Mouse (Mus musculus): Measurements from ENCODE around the gene Gas7. TPM values are rescaled to one million over a fixed set of nuclear protein-coding genes. Genes with fewer than 3 reads are reported as not detected.

The Gas7 gene
- total RNA-seq, 2 experiments from 2014 or later, result 563 to 593 TPM

DNA sequence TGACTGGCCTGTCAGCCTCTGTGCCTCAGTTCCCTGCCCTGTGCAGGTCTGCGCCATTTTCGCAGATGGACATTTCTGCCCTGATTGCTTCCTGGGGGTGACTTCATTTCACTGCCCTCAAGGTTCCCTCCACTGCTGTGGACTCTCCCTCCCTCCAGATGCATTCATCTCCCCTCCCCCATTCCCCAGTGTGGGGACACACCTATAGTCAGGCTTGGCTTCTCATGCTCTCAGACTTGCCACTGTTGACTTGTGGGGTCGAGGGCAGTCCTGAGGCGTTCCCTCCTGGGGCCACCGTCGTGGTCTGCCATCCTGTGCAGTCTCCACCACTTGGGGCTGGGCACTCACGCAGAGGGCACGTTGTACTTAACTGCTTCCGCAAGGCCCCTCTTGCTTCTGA is 201.6 kb downstream of the Gas7 start:
- no peak for DNase-seq (ENCODE audit: low spot score in 2 of 2)
- intact Hi-C loops (cut with DNase I), result loop anchor here (10.0 kb wide), 1 partner anchor 142 kb away; no protein-coding TSS in a partner anchor

DNA sequence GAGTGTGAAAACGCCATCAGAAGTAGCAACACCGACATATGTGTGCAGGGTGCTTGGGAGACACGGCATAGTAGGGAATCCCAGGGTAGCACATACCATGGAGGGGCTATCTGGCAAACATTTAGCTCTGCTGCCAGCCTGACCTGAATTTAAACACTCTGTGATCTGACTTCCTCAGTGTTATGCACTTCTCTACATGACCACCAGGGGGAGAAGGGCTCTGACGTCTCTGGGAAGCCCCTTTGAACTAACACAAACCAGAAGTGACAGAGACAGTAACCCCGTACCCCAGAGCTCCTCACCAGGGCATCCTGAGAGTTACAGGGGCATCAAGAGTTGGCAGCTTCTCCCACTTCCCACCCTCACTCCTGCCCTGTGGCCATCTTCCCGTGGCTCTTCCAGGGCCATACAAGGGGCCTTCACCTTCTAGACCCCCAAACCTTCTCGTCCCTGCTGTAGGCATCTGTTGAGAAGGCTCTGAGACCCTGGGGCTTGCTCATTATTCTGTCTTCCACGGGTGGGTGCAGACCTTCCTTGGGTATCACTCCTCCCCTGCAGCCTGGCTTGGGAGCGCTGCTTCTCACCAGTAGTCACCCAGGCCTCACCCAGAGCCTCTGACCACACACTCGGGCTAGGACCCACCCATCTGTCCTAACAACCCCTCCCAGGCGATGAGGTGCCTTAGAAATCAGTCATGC is 202.6 kb downstream of the Gas7 start:
- DNase-seq (ENCODE audit: low spot score in 2 of 2), result peak; percentile 67 to 72
- intact Hi-C loops (cut with DNase I), result loop anchor here (10.0 kb wide), 1 partner anchor 143 kb away; no protein-coding TSS in a partner anchor

DNA sequence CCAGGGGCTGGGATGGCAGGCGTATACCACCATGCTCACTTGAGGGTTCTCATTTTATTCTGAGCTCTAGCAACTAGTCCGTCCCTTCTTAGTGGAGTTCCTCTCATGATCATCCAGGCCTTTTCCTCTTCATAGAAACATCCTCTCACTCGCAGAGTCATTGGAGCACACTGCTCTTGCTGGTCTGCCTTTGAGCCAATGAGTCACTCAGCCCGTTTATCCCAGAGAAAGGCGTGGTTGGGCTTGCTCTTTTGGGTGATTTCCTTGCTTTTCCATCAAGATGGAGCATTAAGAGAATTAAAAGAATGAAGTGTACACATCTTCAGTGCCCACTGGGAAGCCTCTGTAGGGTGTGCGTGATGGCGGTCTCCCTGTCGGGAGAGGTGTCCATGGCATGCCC is 206.2 kb downstream of the Gas7 start:
- intact Hi-C loops (cut with DNase I), result no loop called here
- DNase-seq (ENCODE audit: low spot score in 2 of 2), result no peak

DNA sequence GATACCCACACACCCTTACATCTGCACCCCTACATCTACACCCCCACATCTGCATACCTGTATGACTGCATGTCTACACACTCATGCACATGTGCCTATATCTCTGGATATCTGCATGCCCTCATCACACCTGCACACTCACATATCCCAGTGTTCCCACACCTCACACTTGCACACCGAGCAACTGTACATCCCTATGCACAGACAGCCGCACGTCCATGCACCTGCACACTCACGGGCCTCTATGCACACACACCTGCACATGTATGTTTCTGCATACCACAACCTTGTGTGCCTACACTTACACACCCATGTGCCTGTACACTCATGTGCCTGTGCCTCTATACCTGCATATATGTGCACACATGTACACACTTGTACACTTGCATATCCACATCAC is 208.2 kb downstream of the Gas7 start:
- intact Hi-C loops (cut with DNase I), result no loop called here
- no peak for DNase-seq (ENCODE audit: low spot score in 2 of 2)

DNA sequence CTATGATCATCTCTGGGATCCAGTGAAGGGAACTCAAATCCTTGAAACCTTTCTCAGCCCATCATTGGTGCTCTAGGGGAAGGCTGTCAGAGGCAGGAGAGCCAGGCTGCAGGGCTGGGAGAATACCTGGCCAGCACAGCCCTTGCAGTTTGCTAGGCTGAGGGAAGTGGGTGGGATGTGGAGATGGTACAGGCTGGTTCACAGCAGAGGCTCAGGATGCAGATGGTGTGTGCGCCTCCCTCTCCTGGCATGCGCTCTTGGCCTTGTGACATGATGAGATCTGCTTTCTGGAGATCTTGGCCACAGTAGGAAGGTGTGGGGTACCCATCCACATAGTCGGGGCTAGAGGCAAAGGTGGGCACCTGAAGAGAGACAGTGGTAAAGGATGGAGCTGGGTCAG is 209.0 kb downstream of the Gas7 start:
- intact Hi-C loops (cut with DNase I), result no loop called here
- DNase-seq (ENCODE audit: low spot score in 2 of 2), result peak in 1 of 2 experiments; percentile 77

DNA sequence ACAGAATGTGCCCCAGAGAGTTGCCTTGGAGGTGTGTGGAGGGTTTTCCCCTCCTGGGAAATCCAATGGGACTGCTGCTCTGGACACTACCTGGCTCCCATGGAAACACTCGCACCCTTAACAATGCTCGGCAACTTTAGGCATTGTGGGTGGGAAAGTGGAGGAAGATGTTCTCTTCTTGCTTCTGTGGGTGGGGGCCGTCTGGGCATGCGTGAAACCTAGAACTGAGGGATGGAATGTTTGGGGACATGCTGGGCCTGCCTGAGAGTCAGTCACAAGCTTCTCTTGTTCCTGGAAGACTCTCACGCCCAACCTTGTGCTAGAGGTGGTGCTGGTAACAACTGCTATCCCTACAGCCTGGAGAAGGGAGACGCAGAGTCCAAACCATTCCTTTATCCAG is 209.7 kb downstream of the Gas7 start:
- intact Hi-C loops (cut with DNase I), result no loop called here
- peak in 1 of 2 experiments; percentile 61 for DNase-seq (ENCODE audit: low spot score in 2 of 2)

DNA sequence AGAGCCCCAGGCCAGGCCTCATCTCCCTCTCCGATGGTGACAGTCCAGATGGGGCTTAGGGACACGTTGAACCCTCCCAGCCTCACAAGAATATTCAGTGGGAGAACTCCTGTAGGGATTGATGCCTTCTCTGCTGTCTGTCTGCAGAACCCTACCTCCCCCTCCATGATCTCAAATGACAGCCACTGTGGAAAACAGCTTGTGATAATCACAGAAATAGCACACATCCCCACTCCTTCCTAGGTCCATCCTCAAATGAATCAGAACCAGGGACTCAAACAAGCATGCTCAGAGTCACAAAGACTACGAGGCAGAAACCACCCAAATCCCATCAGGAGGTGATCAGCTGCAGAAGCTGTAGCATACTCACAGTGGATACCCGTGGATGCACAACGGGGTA is 210.9 kb downstream of the Gas7 start:
- intact Hi-C loops (cut with DNase I), result no loop called here
- DNase-seq (ENCODE audit: low spot score in 2 of 2), result no peak

DNA sequence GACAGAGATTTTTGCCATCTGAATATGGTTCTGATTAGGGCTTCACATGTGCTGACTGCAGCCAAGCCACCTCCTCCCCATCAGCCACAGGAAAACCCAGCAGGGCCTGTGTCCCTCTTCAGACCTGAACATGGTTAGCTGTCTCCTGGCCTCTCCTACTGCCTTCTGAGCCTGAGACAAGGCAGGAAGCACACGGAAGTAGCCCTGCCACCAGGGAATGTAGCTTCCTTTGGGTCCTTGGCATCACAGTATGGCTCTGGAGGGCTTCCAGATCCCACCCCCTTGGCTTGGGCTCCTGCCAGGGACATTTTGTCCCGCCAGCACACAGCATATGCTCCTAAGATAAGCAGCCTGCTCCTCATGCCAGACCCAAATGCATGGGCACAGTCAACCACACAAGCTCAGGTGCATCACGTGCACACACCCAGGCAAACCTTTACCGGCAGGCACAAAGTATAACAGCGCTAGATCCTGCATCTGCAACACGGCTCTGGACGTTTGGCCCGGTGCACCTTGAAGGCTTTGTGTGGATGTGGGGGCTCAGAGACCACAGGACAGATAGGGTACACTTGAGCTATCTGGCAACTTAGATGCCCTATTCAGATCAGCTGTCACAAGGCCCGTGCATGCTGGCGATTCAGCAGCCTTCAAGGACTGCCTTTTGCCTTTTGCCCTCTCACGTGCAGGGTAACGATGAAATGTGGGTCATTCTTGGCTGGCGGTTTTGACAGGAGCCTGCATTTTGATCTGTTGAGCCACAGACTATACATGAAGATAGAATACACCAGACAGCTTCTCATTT is 212.5 kb downstream of the Gas7 start:
- peak; percentile 84 to 91 for DNase-seq (ENCODE audit: low spot score in 2 of 2)
- intact Hi-C loops (cut with DNase I), result no loop called here

DNA sequence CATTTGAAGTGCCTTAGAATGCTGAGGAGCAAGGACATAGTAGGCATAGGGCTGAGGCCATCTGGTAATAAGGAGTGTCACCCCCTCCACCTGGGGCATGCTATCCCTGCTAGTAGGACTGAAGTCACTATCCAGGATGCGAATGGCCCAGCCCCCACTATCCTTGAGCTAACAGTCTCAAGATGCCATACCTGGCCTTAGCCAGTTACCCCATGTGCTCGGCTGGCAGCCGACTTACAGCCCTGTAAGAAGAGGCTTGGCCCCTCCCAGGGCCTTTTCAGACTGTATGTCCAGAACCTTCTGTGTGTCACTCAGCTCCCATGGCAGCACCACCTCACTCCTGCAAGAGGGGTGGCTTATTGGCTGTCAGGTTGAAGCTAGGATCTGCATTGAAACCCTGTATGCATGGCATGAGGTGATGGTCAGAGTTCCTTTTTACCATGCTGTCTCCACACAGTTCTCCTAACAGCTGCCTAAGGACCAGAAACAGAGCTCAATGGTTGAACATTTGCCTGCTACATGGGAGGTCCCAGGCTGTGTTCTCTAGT is 213.3 kb downstream of the Gas7 start:
- intact Hi-C loops (cut with DNase I), result no loop called here
- no peak for DNase-seq (ENCODE audit: low spot score in 2 of 2)

DNA sequence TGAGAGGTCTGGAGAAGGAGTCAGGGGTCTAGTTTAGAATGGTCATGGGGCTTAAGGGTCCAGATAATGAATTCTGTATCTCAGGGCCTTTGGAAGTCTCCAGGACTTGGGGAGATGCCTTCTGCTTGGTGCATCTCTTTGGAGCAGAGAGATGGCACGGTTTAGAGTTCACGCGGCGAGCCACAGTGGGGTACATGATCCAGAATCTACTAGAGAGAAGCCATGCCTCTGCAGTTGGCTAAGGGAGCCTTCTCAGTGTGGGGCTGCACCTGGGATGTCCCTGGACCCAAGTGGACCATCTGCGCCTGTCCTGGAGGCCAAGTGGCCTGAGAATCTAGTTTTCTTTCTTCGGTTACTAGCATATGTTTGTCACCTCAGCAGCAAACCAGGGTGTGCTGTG is 214.8 kb downstream of the Gas7 start:
- DNase-seq (ENCODE audit: low spot score in 2 of 2), result no peak
- intact Hi-C loops (cut with DNase I), result no loop called here

DNA sequence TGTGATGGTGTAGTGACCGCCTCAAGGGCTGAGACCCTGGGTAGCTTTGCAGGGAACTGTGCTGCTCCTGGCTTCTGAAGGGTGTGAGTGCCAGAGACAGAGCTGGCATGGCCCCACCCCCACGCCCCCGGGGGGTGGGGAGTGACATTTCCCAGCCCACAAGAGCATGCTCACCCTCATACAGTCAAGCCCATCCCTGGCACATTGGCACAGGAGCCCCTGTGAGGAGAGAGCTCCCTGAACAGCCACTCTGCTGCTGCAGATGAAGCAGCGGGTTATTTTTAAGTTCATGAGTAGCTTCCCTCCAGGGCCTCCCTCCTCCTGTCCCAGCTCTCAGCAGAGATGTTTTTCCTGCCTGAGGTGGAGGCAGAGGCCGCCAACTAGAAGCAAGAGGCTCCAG is 216.9 kb downstream of the Gas7 start:
- intact Hi-C loops (cut with DNase I), result no loop called here
- no peak for DNase-seq (ENCODE audit: low spot score in 2 of 2)

DNA sequence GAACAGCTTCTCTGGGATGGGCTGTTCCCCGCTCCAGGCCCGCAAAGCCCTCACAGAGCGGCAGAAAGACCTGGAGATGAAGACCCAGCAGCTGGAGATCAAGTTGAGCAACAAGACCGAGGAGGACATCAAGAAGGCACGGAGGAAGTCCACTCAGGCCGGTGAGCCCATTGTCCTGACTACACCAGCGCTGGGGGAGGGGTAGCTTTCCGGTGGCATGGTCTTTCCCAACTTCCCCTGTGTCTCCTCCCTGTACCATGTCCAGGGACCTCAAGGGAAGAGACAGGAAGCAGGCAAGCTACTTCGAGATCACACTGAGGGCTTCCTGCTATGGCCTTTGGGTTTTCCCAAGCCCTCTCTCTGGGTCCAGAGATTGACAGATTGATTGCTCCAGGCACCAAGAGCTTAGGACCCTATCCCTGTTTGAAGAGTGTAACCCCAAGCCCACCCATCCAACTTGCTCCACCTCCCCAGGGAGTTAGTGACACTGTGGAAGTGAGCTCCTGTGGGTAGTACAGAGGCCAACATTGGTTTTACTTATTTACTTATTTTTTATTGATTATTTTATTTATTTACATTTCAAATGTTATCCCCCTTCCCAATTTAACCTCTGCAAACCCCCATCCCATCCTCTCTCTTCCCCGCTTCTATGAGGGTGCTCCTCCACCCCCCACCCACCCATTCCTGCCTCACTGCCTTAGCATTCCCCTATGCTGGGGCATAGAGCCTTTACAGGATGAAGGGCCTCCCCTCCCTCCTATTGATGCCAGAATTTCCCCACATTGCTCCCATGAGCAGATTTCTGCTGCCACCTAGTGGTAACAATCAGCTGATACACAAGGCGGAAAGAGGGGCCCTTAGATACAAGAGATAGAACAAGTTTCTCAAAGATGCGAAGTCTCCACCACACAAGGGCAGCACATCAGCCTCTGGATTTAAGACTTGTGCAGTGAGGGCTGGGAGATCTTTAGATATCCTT is 220.6 kb downstream of the Gas7 start:
- peak; percentile 76 to 84 for DNase-seq (ENCODE audit: low spot score in 2 of 2)
- intact Hi-C loops (cut with DNase I), result loop anchor here (5.0 kb wide), 1 partner anchor 304 kb away; no protein-coding TSS in a partner anchor

DNA sequence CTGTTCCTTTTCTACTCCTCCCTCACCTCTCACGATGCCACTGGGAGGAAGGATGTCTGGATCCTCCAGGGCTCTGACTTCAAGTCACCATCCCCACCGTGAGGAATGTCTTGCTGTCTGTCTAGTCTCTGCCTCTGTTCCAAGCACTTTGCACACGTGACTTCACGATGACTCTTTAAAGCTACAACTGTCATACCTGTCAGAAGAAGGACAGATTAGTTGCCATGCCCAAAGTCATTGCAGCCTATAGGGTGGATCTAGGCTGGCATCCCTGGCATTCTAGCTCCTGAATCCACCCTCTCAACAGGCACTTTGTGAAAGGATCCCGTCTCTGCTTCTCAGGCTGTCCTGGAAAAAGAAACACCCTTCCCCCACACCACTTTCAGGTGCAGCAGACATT is 224.1 kb downstream of the Gas7 start:
- intact Hi-C loops (cut with DNase I), result loop anchor here (5.0 kb wide), 1 partner anchor 307 kb away; no protein-coding TSS in a partner anchor
- no peak for DNase-seq (ENCODE audit: low spot score in 2 of 2)

DNA sequence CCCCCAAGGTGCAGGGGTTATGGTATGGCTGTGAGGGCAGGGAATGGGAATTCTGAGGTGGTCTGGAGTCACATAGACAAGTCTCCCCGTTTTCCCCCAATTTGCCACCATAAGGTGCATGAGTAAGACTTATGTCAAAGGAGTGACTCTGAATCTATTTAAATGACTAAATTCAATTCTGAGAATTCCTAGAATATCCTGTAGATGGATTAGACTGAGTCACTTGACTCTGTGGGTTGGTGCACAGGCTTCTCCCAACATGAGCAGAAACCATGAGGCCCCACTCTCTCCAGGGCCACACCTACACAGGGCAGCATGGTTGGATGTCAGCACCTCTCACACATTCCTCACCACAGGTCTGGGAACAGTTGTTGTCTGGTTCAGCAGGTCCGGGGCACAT is 224.7 kb downstream of the Gas7 start:
- DNase-seq (ENCODE audit: low spot score in 2 of 2), result no peak
- intact Hi-C loops (cut with DNase I), result loop anchor here (5.0 kb wide), 1 partner anchor 308 kb away; no protein-coding TSS in a partner anchor

DNA sequence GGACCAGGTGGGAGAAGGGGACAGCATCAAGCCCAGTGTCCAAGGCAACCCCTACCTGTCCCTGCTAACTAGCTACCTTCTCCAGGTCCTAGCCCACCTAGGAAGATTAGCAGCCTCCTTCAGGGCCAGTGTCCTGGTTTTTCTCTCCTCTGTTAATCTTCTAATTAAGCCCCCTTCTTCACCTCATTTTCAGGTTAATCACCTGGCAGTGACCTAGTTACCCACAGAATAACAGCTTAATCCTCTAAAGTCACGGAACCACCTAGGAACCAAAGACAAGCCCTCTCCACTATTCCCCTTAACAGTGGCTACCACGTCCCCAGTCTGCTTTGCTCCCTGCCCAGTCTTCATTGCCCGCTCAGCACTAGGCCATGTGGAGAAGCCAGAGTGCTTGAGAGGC is 226.6 kb downstream of the Gas7 start:
- intact Hi-C loops (cut with DNase I), result no loop called here
- DNase-seq (ENCODE audit: low spot score in 2 of 2), result no peak

DNA sequence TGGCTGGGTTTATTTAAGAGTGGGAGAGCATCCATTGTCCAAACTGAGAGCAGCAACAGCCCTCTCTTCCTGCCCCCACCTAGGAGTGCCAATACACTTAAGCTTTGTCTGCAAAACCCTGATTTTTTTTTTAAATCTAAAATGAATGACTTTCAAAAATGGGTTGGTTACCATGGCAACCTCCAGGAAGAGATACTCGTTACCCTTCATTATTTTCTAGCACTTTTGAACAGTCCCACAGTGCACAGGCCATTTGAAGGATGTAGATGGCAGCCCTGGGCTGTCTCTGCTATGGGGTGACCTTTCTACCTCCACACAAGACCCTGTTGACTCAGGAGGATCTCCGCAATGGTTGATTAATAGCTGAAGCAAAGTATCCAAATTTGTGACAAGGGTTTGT is 230.9 kb downstream of the Gas7 start:
- intact Hi-C loops (cut with DNase I), result no loop called here
- no peak for DNase-seq (ENCODE audit: low spot score in 2 of 2)

DNA sequence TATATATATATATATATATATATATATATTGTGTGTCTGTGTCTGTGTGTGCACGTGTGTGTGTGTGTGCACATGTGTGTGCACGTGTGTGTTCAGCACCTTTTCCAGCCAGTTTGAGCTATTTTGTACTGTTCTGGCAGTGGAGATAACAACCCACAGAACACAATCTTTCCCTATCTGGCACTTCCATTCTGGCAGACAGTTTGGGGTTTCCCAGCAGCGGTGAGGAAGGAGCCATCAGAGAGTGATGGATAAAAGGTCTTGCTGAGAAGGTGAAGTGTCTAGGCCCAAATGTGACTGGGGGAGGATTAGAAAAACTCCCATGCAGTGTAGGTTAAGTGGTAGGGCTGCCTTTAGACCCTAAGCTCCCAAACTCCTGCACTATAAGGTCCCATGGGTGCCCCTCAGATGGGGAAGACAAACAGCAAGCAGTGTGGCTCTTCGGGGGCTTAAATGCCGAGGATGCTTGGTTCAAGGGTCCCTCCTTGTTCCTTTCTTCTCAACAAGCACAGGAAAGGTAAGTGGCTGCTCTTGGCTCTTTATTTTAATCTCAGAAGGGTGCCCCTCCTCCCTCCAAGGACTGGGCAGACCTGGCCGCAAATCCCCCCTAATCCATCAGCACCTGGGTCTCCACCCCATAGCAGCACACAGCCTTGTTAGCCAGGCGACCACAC is 239.6 kb downstream of the Gas7 start, which contains the start of gene Rcvrn:
TSS of gene Rcvrn (plus strand) at position 624 of the 674 bp plus-strand sequence.
- intact Hi-C loops (cut with DNase I), result no loop called here

DNA sequence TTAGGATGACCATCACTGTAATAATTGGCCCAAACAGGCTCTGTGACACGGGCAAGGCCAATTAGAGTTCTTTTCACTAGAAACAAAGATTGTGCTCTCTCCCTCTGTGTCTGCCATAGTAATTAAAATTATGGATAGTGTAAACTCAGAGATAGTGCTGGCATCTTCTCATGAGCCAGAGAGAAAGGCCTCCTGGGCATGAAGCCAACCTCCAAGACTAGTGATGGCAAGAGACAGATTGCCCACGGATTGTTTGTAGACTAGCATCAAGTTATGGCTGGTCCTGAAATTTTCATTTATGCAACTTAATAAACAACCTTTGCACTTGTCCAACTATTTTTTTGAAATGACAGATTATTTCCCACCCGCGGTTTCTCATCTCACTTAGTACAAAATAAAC is 257.7 kb downstream of the Gas7 start:
- DNase-seq (ENCODE audit: low spot score in 2 of 2), result peak; percentile 50 to 54
- intact Hi-C loops (cut with DNase I), result no loop called here

More for the DNA sequence above, 239.6 kb downstream of the Gas7 start, which contains the start of gene Rcvrn:
- no peak for DNase-seq (ENCODE audit: low spot score in 2 of 2)

DNA sequence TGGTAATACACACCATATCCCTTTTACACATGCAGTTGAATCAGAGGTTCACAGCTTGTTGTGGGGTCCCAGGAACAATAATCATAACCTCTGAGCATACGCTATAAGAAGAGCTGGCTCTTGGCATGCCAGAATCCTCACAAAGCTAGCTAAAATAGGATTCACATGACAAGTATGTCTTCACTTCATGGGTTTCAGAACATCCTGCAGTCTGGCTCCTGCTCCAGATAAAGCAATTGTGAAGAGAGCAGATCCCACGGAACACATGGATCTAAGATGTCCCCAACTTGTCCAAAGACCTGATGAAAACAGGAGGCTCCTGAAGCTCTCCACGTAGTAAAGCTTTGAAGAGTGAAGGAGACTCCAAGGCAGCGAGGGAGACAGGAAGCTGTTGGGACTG is 260.1 kb downstream of the Gas7 start:
- DNase-seq (ENCODE audit: low spot score in 2 of 2), result no peak
- intact Hi-C loops (cut with DNase I), result no loop called here
